Mouse (Mus musculus) cerebellum, postnatal 4 days (tissue): Measurements from ENCODE around the gene Kcnb1.

Source experiments
- DNase-seq, 2 experiments: peaks; one replicate each; pipeline ENCODE4 v3.0.0; 2022; ENCODE audit warnings: low spot score in 2 of 2, mixed read lengths in 1 of 2

Gene Kcnb1

GRCm38 (mm10) chr2:167167515-167168212 is 22.3 kb downstream of the Kcnb1 start:
- no peak for DNase-seq

GRCm38 (mm10) chr2:167163600-167163999 is 26.4 kb downstream of the Kcnb1 start:
- DNase-seq: no peak

- DNase-seq: no peak
Observed at GRCm38 (mm10) chr2:167163134-167163533, 26.8 kb downstream of the Kcnb1 start.

GRCm38 (mm10) chr2:167162516-167163021 is 27.4 kb downstream of the Kcnb1 start:
- DNase-seq: peak in 1 of 2 experiments; percentile 44

GRCm38 (mm10) chr2:167159721-167160120 is 30.2 kb downstream of the Kcnb1 start:
- DNase-seq: no peak

GRCm38 (mm10) chr2:167158780-167159179 is 31.2 kb downstream of the Kcnb1 start:
- DNase-seq: no peak

- no peak for DNase-seq
Observed at GRCm38 (mm10) chr2:167156118-167156715, 33.7 kb downstream of the Kcnb1 start.

- no peak for DNase-seq
Observed at GRCm38 (mm10) chr2:167155541-167155973, 34.4 kb downstream of the Kcnb1 start.

GRCm38 (mm10) chr2:167150880-167151279 is 39.1 kb downstream of the Kcnb1 start:
- no peak for DNase-seq

GRCm38 (mm10) chr2:167150135-167150534 is 39.8 kb downstream of the Kcnb1 start:
- no peak for DNase-seq

- DNase-seq: no peak
Observed at GRCm38 (mm10) chr2:167149035-167149434, 40.9 kb downstream of the Kcnb1 start.

GRCm38 (mm10) chr2:167147708-167148107 is 42.2 kb downstream of the Kcnb1 start:
- no peak for DNase-seq

- DNase-seq: no peak
Observed at GRCm38 (mm10) chr2:167145904-167146303, 44.1 kb downstream of the Kcnb1 start.

GRCm38 (mm10) chr2:167144439-167145307 is 45.3 kb downstream of the Kcnb1 start:
- DNase-seq: no peak

- no peak for DNase-seq
Observed at GRCm38 (mm10) chr2:167143914-167144313, 46.0 kb downstream of the Kcnb1 start.

GRCm38 (mm10) chr2:167142282-167142681 is 47.7 kb downstream of the Kcnb1 start:
- DNase-seq: no peak

GRCm38 (mm10) chr2:167141810-167142209 is 48.1 kb downstream of the Kcnb1 start:
- DNase-seq: no peak

GRCm38 (mm10) chr2:167139801-167140269 is 50.1 kb downstream of the Kcnb1 start:
- DNase-seq: no peak

GRCm38 (mm10) chr2:167138611-167139010 is 51.3 kb downstream of the Kcnb1 start:
- no peak for DNase-seq

GRCm38 (mm10) chr2:167136909-167137308 is 53.0 kb downstream of the Kcnb1 start:
- DNase-seq: peak; percentile 64 to 76

- no peak for DNase-seq
Observed at GRCm38 (mm10) chr2:167132041-167132440, 57.9 kb downstream of the Kcnb1 start.
